Mouse (Mus musculus): Measurements from ENCODE around the gene Ankrd12.
A peak's percentile ranks its signal among the peaks of the same experiment; 100 is the strongest.

DNA sequence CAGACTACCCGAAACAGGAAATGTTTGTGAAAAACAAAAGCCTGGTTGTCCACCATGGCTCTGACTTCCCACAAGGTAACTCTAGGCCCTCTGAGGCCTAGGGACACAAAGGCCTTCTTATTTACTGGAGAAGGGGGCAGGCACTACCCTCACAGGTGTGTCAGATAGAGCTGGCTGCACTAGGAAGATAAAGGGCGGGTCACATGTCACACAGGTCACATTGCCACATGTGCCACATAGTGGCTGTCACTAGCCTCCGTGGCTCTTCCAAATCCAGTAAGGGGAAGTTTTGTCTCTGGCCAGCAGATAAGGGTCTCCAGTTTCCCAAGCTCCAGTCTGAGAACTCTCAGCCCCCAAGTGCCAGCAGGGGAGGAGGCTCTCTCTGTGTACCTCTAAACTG lies 157.7 kb downstream of the Ankrd12 start:
- TF ChIP-seq ZC3H11A (IDR thresholded peaks at IDR 0.05; ENCODE audit: low read depth, low read length): no peak
- TF ChIP-seq POLR2A (IDR thresholded peaks at IDR 0.05; ENCODE audit: control insufficient read depth in 1 of 2, insufficient read depth in 1 of 2, low read depth in 1 of 2, low read length in 2 of 2, poor library complexity in 1 of 2): no peak
- TF ChIP-seq MAZ (IDR thresholded peaks at IDR 0.05; ENCODE audit: low read depth, low read length): no peak
- TF ChIP-seq CTCF (IDR thresholded peaks at IDR 0.05 in 2 of 3, conservative IDR thresholded peaks at IDR 0.05 in 1 of 3; ENCODE audit: control insufficient read depth in 1 of 3, insufficient read depth in 1 of 3, low read depth in 2 of 3, low read length in 3 of 3, poor library complexity in 1 of 3, severe bottlenecking in 1 of 3): no peak
- TF ChIP-seq USF1 (IDR thresholded peaks at IDR 0.05; ENCODE audit: low read depth, low read length): peak; percentile 93
- TF ChIP-seq HCFC1 (IDR thresholded peaks at IDR 0.05; ENCODE audit: low read depth, low read length): no peak; the same call in 1 of the 2 replicates
- no peak for TF ChIP-seq MEF2A (IDR thresholded peaks at IDR 0.05; ENCODE audit: extremely low read depth, insufficient replicate concordance, low read depth, low read length, poor library complexity, severe bottlenecking)
- no peak for TF ChIP-seq MYB (IDR thresholded peaks at IDR 0.05; ENCODE audit: low read depth, low read length)
- peak; percentile 69; the same call in 1 of the 2 replicates for TF ChIP-seq SIN3A (IDR thresholded peaks at IDR 0.05; ENCODE audit: low read length)
